Mouse (Mus musculus): Measurements from ENCODE around the gene Scrg1.
"Not testable (repeated sequence)": the region's sequence is repeated elsewhere in the genome, so short reads cannot be mapped to it uniquely, and the experiment has no call there.

The Scrg1 gene

DNA sequence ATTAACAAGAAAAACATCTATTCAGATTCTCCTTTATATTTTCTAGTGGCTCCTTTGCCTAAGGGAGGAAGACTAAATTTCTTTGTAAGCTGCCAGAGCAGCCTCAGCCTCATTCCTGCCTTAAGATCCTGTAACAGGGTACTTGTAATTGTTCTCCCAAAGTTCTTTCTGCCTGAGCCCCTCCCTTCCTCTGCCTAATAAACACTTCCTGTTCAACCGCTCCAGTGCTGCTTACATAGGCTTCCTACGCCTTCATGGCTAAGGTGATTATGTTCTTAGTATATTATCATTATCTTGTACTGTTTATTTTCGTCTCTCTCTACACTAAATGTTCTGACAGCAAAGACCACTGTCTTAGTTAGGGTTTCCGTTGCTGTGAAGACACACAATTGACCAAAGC is 52.9 kb downstream of the Scrg1 start:
- DNase-seq (ENCODE audit: low read depth, low spot score): no peak

DNA sequence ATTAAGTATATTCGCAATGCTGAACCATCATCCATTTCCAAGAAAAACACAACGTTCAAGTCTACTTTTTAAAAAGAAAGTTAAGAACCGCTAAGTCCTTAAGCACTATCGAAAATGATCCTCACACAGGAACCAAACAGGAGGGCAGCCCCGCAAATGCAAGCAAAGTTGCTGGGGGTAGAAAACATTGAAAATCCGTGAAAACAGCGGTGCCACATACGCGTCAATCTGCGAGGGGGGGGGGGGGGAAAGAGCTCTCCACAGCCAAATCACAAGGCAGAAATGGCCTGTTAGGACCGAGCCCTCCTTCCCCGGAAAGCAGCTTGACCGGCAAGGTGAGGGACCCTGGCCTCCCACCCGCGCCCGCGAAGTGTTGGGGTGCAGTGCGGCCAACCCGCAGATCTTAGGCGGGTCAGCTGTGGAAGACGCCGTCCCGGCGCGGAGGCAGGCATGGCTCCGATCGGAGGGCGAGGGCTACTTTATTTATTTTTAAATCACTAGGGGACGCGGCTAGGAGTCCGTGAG is 55.1 kb downstream of the Scrg1 start:
- no peak for DNase-seq (ENCODE audit: low read depth, low spot score)

DNA sequence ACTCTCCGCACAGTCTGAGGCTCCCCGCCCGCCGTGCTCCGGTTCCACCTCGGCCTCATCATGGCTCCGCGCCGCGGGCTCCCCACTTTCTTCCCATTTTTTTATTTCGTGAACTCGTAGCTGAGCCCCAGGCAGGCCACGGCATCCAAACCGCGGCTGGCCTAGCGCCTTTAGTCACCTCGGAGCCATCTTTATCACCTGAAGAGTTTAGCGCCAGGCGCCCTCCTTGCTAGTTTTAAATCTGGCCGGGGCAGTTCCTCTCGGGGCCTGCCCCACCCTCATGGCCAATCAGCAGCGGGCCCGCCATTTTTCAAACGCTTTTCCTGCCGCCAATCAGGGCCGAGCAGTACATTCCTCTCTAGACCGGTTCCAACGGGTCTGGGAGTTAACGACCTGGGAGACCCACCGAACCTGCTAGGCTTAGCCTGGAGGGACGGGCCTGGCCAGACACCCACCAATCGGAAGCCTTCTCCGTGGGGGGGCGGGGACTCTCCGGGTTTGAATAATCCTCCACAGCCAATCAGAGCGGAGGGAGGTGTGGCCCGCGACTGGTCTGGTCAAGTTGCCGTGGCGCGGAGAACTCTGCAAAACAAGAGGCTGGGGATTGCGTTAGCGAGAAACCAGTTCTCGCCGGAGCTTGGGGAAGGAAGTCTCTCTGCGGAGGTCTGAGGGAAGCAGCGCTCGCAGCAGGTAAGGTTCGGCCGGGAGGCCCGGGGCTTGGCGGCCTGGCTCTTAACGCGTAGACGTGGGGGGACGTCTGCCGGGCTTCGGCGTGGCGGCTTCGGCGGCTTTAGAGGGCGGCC is 55.8 kb downstream of the Scrg1 start, which contains the start of gene Hmgb2:
Hmgb2 (plus strand) TSS at position 592 of the 803 bp plus-strand sequence.
- DNase-seq (ENCODE audit: low read depth, low spot score): peak; percentile 99

DNA sequence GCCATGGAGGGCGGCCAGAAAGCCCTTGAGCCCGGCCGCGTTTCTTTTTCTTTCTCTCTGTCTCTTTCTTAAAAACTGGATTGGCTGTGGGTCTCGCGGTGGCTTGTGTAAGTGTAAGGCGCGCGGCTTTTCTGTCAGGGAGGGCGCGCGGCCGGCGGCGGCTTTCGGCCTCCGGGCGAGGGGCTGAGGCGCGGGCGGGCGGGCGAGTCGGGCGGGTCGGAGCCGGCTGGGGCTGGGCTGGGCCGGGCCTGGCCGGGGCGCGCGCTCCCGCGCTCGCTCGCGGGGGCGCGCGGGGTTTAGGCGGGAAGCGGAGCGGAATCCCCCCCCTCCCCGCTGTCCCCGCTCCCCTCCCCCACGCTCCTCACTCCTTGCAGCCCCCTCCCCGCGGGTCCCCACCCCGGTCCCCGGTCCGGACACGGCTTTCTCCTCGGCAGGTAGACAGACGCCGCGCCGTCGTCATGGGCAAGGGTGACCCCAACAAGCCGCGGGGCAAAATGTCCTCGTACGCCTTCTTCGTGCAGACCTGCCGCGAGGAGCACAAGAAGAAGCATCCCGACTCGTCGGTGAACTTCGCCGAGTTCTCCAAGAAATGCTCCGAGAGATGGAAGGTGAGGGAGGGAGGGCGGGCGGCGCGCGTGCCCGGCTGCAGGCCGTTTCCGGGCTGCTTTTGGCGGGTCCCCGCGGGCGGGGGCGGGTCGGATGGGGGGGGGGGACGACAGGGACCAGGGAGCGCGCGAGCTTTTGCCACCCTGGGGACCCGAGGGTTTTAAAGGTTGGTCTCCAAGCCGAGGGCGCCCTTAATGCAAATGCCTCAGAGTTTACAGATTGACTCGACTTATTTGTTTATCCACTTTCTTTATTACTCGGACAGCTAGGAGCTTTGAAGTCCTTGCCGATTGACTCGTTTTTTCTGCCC is 56.7 kb downstream of the Scrg1 start:
- DNase-seq (ENCODE audit: low read depth, low spot score): no peak

DNA sequence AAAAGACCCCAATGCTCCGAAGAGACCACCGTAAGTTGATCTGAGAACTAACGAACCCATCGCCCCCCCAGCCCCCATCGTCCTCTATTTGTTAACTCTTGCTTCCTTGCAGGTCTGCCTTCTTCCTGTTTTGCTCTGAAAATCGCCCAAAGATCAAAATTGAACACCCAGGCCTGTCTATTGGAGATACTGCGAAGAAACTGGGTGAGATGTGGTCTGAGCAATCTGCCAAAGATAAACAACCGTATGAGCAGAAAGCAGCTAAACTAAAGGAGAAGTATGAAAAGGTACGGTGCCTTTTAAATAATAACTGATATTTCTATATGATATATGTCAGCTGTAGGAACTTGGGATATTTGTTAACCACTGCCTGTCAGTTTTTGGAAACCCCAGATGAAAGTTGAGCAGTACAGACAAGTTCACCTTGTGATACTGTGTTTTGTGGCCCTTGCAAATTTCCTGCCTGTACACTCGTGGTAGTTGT is 57.5 kb downstream of the Scrg1 start:
- not testable (repeated sequence) for DNase-seq (ENCODE audit: low read depth, low spot score)

DNA sequence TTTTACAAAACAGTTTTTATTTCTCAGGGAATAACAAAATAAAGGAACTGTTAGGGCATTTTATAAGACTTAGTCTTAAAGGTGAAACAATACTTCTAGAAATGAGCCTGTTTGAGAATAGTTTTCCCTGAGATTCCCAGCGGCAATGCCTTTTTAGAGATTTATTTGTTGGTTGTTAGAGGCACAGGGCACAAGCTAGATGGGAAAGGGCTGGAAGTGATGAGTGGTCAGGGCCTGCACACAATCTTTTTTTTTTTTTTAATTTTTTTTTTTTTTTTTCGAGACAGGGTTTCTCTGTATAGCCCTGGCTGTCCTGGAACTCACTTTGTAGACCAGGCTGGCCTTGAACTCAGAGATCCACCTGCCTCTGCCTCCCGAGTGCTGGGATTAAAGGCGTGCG is 61.0 kb downstream of the Scrg1 start:
- not testable (repeated sequence) for DNase-seq (ENCODE audit: low read depth, low spot score)

DNA sequence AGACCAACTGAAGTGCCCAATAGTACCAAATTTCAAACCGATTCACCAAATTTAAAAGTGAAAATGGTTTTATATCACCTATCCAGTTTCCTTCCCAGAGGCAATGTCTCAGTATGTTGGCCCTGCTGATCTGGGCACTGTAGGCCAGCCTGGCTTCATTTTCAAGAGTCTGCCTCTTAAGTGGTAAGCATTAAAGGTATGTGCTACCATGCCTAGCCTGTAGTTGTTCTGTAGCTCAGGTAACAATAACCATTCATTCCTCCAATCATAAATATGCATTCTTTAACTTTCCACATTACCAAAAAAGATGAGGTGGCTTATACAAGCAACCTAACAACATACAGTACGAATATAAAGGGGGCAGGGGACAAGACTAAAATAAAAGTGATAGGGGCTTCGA is 62.0 kb downstream of the Scrg1 start:
- no peak for DNase-seq (ENCODE audit: low read depth, low spot score)

DNA sequence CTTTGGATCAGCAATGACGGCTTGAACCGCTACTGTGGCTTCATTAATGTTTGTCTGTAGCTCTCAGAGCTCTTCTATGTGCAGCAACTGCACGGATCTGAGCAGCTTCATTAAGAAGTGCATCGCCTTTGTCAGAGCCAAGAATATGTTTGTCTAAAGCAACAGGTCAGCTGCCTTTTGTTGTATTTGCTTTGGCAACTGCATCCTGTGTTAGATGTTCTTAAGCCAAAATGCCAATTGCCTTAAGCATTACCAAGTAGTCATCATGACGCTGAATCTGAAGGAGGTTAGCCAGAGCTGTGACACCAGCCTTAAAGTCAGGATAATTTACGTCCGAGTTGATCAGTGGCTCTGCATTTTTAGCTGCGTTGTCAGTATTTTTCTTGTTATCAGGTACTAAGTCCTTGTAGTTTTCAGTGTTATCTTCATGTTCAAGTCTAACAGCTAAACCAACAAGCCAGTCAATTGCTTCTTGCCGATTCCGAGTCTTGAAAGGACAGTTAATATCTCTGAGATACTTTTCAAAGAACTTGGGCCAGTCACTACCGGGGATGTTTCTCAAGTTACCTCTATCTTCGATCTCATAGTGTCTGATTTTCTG is 64.6 kb downstream of the Scrg1 start:
- no peak for DNase-seq (ENCODE audit: low read depth, low spot score)
